Mouse (Mus musculus): ENCODE results near the gene Pgghg. TPM values are rescaled to one million over a fixed set of nuclear protein-coding genes. Genes with fewer than 3 reads are reported as not detected.
"Not testable (repeated sequence)": the region's sequence is repeated elsewhere in the genome, so short reads cannot be mapped to it uniquely, and the experiment has no call there.

Pgghg gene
- total RNA-seq, 2 experiments from 2014 or later: 3.9 to 4.0 TPM

- no peak for DNase-seq
Observed at GRCm38 (mm10) chr7:140955758-140956555, 14.8 kb downstream of the Pgghg start, which contains the start of the genes Gm45717 and Ifitm2. Gene Gm45717 (minus strand): TSS chr7:140955937. Gene Ifitm2 (minus strand): TSS chr7:140955987.

GRCm38 (mm10) chr7:140956556-140956869 is 15.3 kb downstream of the Pgghg start:
- DNase-seq: no peak

DNA sequence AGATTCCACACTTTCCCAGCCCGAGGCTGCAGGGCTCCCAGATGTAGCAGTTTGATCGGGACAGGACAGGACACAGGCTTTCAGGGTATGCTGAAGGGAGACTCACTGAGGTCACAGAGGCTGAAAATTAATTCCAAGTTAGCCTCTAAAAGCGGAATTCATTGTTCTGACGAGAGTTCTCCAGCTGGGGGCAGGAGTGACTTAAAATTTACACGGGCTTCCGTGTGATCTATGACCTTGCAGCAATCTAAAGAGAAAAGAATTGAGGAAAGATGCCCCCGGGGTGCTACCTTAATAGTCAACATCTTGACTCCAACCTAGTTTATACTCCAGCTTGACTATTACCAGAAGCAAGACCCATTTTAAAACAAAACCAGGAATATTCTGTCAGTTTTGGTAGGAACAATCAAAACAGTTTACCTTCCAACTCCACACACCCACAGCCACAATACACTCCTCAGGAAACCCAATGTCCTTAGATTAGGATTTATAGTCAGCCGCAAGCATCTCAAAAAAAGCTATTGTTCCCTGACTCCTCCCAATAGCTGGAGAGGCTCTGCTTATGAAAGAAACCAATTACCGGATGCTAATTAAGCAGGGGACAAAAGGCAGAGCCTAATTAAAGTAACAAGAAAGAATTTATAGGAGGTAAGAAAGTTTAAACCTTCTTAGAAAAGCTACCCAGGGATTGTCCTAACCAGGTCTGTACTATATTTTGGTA is 18.1 kb downstream of the Pgghg start:
- no peak for DNase-seq

GRCm38 (mm10) chr7:140960026-140960425 is 18.8 kb downstream of the Pgghg start:
- DNase-seq: no peak

- no peak for DNase-seq
Observed at GRCm38 (mm10) chr7:140961416-140961815, 20.2 kb downstream of the Pgghg start.

DNA sequence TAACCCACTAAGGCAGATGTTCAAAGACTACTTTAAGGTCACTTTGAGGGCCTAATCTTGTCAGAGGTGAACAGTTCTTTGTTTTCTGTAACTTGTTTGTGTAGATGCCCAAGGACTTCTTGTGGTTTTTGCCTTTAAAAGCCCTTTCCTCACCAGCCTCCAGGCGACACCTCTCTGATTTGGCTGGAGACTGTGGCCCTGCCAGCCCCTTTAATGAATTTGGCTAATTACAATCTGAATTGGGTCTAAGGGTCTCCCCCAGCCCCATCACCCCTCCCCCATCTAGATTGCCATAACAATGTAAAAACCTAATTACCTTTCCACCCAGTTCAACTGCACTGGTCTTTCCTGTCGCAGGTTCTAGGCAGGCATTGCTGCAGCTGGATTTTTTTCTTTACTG is 21.5 kb downstream of the Pgghg start:
- DNase-seq: no peak

DNA sequence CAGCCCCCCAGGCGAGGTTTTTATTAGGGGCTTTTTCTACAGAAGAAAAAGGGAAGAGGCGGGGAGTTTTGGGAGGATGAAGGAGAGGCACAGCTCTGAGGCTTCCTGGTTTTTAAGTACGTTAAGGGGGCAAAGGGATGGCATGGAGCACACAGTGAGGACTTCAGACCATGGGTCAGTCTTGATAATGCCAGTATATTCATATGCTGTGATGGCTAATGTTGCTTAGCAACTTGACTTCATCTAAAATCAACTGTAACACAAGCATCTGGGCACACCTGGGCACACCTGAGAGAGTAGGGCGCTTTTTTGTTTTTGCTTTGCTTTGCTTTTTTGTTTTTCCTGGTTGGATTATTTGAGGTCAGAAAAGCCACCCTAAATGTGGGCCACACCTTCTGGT is 25.7 kb downstream of the Pgghg start, which contains the start of gene Ifitm1:
Gene Ifitm1 (plus strand): TSS at position 301 of the 400 bp plus-strand sequence.
- no peak for DNase-seq

- no peak for DNase-seq
Observed at GRCm38 (mm10) chr7:140967862-140968591, 26.8 kb downstream of the Pgghg start.

DNA sequence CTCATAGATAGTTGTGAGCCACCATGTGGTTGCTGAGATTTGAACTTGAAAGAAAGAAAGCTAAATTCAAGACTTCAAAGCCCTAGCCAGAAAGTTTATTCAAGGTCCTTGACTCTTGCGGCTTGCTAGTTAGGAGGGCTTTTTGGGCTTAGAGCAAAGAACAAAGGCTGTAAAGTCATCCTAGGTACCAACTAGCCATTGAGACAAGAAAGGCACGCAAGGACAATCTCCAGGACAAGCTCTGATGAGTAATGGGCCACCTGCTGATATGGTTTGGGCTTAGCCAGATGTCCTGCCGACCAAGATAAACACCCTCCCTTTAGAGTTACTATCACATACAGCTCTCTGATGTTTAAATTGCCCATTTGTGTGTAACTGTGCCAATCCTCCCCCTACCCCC is 27.5 kb downstream of the Pgghg start:
- not testable (repeated sequence) for DNase-seq

DNA sequence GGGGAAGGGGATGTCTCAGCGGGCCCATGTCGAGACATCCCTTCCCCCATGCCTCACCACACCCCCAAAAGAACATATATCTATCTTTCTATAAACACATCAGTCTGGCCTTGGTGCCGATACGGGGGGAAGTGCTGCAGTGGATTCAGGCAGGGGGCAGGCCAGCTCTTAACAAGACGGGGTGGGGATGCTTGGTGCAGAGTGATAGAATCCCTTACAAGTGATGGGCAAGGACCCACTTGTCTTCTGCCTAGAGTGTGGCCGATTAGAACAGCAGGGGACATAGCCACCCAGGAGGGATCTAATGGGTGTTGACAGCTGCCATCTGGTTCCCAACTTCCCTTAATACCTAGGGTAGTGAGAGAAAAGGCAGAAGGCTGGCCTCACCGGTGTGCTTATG is 29.7 kb downstream of the Pgghg start:
- DNase-seq: no peak

DNA sequence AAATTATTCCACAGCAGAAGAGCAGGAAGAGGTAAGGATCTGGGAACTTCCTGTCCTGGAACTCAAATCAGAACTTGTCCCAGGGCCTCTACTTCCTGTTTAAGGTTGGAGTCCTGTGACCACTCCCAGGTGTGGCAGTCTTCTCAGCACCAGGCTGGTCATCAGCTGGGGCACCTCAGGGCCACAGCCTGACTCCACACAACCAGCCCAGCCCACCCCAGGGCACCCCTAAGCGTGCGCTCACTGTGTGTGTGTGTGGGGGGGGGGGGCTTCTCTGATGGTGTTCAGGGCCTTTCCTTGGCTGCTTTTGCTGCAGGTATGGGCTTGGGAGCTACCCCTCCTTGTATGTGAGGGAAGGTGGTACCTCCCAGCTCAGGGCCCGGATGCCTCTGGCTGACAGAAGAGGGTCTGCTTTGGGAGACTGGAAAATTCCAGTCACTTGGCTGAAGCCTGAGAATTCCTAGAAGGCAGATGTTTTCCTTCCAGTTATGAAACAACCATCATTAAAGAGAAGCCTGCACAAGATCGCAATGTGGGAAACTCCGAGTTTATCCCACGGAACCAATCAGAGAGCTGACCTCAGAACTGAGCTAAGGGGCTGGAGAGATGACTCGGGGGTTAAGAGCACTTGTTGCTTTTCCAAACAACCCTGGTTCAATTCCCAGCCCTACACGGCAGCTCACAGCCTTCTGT is 30.4 kb downstream of the Pgghg start:
- no peak for DNase-seq

DNA sequence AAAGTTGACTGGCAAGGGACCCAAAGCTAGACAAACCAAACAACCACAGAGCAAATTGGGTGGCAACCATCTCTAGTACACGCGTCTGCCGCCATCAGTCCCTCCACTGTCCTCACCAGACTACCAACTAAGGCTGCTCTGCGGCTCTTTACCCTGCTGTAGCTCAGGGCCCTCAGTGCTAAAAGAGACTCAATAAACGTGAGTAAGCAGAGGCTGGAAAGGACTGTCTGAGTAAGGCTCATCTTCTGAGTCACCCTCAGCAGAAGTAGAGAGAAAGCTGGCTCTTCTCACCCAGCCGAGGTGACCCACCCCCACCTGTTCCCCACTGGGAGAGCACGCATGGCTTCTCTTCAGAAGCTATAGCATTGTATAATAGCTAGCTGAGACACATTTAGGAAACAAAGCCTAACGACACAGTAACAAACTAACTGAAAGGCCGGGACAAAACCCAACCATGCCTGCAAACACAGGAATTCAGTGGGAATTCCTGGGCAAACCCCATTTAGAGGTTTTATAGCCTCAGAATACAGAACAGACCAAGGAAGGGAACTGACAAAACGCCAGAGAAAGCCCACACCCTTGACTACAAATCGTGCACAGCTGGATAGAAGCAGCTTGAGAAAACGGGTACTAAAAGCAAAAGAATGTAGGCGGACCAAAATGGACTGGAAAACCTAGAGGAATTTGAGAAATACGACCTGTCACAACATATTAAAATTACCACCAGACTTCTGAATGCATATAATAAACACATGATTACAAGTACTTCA is 32.4 kb downstream of the Pgghg start:
- no peak for DNase-seq

- no peak for DNase-seq
Observed at GRCm38 (mm10) chr7:140974940-140975339, 33.7 kb downstream of the Pgghg start.

GRCm38 (mm10) chr7:140975465-140975864 is 34.3 kb downstream of the Pgghg start:
- no peak for DNase-seq

DNA sequence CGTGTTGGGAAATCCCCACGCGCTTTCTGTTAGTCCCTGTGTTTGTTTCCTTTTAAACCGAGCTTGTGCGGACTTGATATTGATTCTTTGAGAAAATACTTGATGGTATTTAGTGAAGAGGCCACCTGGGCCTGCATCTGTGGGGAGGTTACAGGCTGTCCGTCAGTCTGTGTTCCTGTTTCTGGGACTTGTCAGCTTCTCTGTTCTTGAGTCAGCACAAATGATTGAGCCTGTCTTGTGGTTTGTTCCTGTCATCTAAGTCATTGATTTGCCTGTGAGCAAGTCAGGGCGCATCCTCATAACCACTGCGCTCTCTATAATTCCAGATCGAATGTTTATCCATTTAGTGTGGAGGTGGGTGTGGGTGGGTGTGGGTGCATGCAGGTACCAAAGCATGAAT is 35.5 kb downstream of the Pgghg start:
- DNase-seq: not testable (repeated sequence)

- no peak for DNase-seq
Observed at GRCm38 (mm10) chr7:140981704-140982103, 40.5 kb downstream of the Pgghg start.

DNA sequence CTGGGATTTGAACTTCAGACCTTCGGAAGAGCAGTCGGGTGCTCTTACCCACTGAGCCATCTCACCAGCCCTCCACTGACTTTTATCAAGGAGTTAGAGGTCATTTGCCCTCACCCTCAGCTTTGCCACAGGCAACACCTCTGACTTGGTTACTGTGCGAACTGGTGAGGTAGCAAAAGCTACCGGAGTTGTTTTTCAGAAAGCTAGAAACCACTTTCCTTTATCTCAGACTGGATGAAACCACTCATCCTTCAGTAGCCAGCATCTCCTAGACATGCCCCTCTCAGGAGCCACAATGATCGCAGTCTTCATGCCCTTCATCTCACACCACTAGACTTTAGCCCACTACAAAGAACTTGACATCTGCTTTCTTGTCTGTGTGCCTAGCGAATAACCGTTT is 41.8 kb downstream of the Pgghg start:
- no peak for DNase-seq

DNA sequence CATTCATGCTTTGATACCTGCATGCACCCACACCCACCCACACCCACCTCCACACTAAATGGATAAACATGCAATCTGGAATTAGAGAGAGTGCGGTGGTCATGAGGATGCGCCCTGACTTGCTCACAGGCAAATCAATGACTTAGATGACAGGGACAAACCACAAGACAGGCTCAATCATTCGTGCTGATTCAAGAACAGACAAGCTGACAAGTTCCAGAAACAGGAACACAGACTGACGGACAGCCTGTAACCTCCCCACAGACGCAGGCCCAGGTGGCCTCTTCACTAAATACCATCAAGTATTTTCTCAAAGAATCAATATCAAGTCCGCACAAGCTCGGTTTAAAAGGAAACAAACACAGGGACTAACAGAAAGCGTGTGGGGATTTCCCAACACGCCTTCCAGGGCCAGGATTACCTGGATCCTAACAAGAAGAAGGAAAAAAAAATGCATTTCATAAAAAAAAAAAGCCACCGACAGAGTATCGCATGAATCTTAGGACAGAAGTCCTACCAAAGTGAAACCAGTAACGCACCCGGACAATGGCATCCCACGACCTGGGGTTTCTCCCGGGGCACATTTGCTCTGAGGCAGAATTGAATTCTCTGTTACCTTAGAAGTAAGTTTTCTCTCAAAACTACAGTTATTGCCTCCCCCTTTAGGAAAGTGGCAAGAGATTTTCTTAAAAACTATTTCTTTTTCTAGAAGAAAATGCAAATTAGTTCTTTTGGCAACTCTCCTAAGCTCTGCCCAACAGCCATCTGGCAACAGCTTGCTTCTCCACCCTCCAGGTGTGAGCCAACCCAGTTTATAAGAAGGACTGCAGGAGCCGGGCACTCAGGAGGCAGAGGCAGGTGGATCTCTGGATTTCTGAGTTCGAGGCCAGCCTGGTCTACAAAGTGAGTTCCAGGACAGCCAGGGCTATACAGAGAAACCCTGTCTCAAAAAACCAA is 46.3 kb downstream of the Pgghg start:
- DNase-seq: no peak

- DNase-seq: no peak
Observed at GRCm38 (mm10) chr7:140989022-140989421, 47.8 kb downstream of the Pgghg start.

- no peak for DNase-seq
Observed at GRCm38 (mm10) chr7:140990185-140990584, 49.0 kb downstream of the Pgghg start.

GRCm38 (mm10) chr7:140990622-140991021 is 49.4 kb downstream of the Pgghg start:
- no peak for DNase-seq

Measured in layer of hippocampus, postnatal 36 days (tissue).